Mouse (Mus musculus): ENCODE measurements around the gene 1600014C23Rik. TPM values are rescaled to one million over a fixed set of nuclear protein-coding genes. Genes with fewer than 3 reads are reported as not detected.

1600014C23Rik gene
- total and polyA plus RNA-seq, 3 experiments, result 0.81 to 2.7 TPM; not detected in 1

- TF ChIP-seq MAFK (IDR thresholded peaks at IDR 0.05; ENCODE audit: borderline replicate concordance, low read depth, low read length) (no peak), JUND (IDR thresholded peaks at IDR 0.05; ENCODE audit: low read depth, low read length) (no peak), MXI1 (IDR thresholded peaks at IDR 0.05; ENCODE audit: low read depth, low read length) (peak; percentile 88), POLR2AphosphoS5 (IDR thresholded peaks at IDR 0.05; ENCODE audit: borderline replicate concordance, low read depth, low read length) (no peak), ELF1 (IDR thresholded peaks at IDR 0.05; ENCODE audit: low read depth, low read length) (no peak), USF2 (IDR thresholded peaks at IDR 0.05; ENCODE audit: borderline replicate concordance in 1 of 2, insufficient read depth in 1 of 2, low read depth in 1 of 2, low read length in 2 of 2) (no peak), HCFC1 (IDR thresholded peaks at IDR 0.05; ENCODE audit: low read depth, low read length) (no peak), ZKSCAN1 (IDR thresholded peaks at IDR 0.05; ENCODE audit: low read depth, low read length) (no peak), MEF2A (IDR thresholded peaks at IDR 0.05; ENCODE audit: extremely low read depth, insufficient replicate concordance, low read depth, low read length, poor library complexity, severe bottlenecking) (no peak), UBTF (IDR thresholded peaks at IDR 0.05; ENCODE audit: borderline replicate concordance, insufficient read depth, low read depth, low read length) (no peak), NRF1 (IDR thresholded peaks at IDR 0.05; ENCODE audit: insufficient read depth, low read depth, low read length, poor library complexity, severe bottlenecking) (no peak), CTCF (IDR thresholded peaks at IDR 0.05 in 2 of 3, conservative IDR thresholded peaks at IDR 0.05 in 1 of 3; ENCODE audit: control insufficient read depth in 1 of 3, insufficient read depth in 1 of 3, low read depth in 2 of 3, low read length in 3 of 3, poor library complexity in 1 of 3, severe bottlenecking in 1 of 3) (no peak), POLR2A (IDR thresholded peaks at IDR 0.05; ENCODE audit: control insufficient read depth in 1 of 2, insufficient read depth in 1 of 2, low read depth in 1 of 2, low read length in 2 of 2, poor library complexity in 1 of 2) (no peak), SMC3 (IDR thresholded peaks at IDR 0.05; ENCODE audit: low read depth, low read length) (no peak), CHD2 (IDR thresholded peaks at IDR 0.05; ENCODE audit: low read length) (no peak), RCOR1 (IDR thresholded peaks at IDR 0.05; ENCODE audit: low read depth, low read length) (no peak), BHLHE40 (IDR thresholded peaks at IDR 0.05; ENCODE audit: borderline replicate concordance, low read depth, low read length) (peak; percentile 85)
Measured at GRCm38 (mm10) chr17:45726249-45726648, 7.4 kb downstream of the 1600014C23Rik start (continued).

- no peaks in the 10 kb centered on the region; a peak in 1 of 4 replicates for H3K36me3 ChIP-seq (ENCODE audit: control insufficient read depth in 1 of 2, insufficient read depth in 2 of 2, low read length in 2 of 2)
- H3K9me3 ChIP-seq (replicated peaks; ENCODE audit: insufficient read depth, low read length), result no peaks in the 10 kb centered on the region
- no peak overlapping the region for H3K4me3 ChIP-seq (ENCODE audit: control insufficient read depth in 1 of 2, insufficient read depth in 1 of 2, low read depth in 2 of 2, low read length in 2 of 2)
- H3K27ac ChIP-seq (ENCODE audit: control insufficient read depth, low read depth, low read length), result no peak overlapping the region
- no peaks in the 10 kb centered on the region for H3K27me3 ChIP-seq (ENCODE audit: control insufficient read depth in 1 of 2, insufficient read depth in 2 of 2, low read length in 2 of 2)
- no peaks in the 10 kb centered on the region for H3K79me2 ChIP-seq (ENCODE audit: control insufficient read depth, insufficient read depth, low read length, poor library complexity)
- H3K9ac ChIP-seq (ENCODE audit: control insufficient read depth, low read depth, low read length, poor library complexity, severe bottlenecking), result no peak overlapping the region
- no peak for DNase-seq (ENCODE audit: low read depth, low spot score)
- H3K4me1 ChIP-seq (ENCODE audit: control insufficient read depth in 1 of 2, insufficient read depth in 2 of 2, low read length in 2 of 2), result peaks cover 7 to 10% of the 10 kb centered on the region in 2 experiments; a peak in 3 of 4 replicates
- TF ChIP-seq CHD2 (IDR thresholded peaks at IDR 0.05; ENCODE audit: low read length), result no peak
- TF ChIP-seq ZC3H11A (IDR thresholded peaks at IDR 0.05; ENCODE audit: low read depth, low read length), result no peak
- no peak for TF ChIP-seq EP300 (IDR thresholded peaks at IDR 0.05; ENCODE audit: low read depth in 1 of 2, low read length in 2 of 2)
- TF ChIP-seq JUND (IDR thresholded peaks at IDR 0.05; ENCODE audit: low read depth, low read length), result no peak
- no peak for TF ChIP-seq NRF1 (IDR thresholded peaks at IDR 0.05; ENCODE audit: insufficient read depth, low read depth, low read length, poor library complexity, severe bottlenecking)
- TF ChIP-seq SIN3A (IDR thresholded peaks at IDR 0.05; ENCODE audit: low read length), result no peak
- TF ChIP-seq KAT2A (conservative IDR thresholded peaks at IDR 0.05; ENCODE audit: low read depth, low read length), result no peak
- TF ChIP-seq UBTF (IDR thresholded peaks at IDR 0.05; ENCODE audit: borderline replicate concordance, insufficient read depth, low read depth, low read length), result no peak
- TF ChIP-seq POLR2A (IDR thresholded peaks at IDR 0.05; ENCODE audit: control insufficient read depth in 1 of 2, insufficient read depth in 1 of 2, low read depth in 1 of 2, low read length in 2 of 2, poor library complexity in 1 of 2), result no peak
- no peak for TF ChIP-seq SMC3 (IDR thresholded peaks at IDR 0.05; ENCODE audit: low read depth, low read length)
- no peak for TF ChIP-seq TAL1 (IDR thresholded peaks at IDR 0.05; ENCODE audit: low read length)
- TF ChIP-seq MAZ (IDR thresholded peaks at IDR 0.05; ENCODE audit: low read depth, low read length), result no peak
Measured at GRCm38 (mm10) chr17:45724574-45724921, 9.1 kb downstream of the 1600014C23Rik start.
